Mouse (Mus musculus) E14TG2a.4 (cell line): ENCODE results near the gene Shtn1.

ENCODE experiments used
- CTCF ChIP-seq: conservative IDR thresholded peaks from 2 replicates; pipeline ENCODE4 v1.5.1; 2014; ENCODE audit warnings: low read length
- NANOG ChIP-seq: IDR thresholded peaks from 2 replicates; pipeline ENCODE4 v1.6.1; 2014; ENCODE audit warnings: borderline replicate concordance, low read length, mixed read lengths
- POU5F1 ChIP-seq: IDR thresholded peaks from 2 replicates; pipeline ENCODE4 v1.6.1; 2014; ENCODE audit warnings: low read length, borderline replicate concordance

GRCm38 (mm10) chr19:59006577-59007340 is 69.1 kb downstream of the Shtn1 start:
- TF ChIP-seq CTCF, result no peak
- TF ChIP-seq POU5F1, result no peak
- TF ChIP-seq NANOG, result no peak
